Mouse (Mus musculus): ENCODE measurements at regions not wholly inside any gene's neighbourhood (a gene's known extent, or its start where the extent isn't known, plus 50 kb on each side); places are given as distances from the start of the nearest gene placed in this dataset.

DNA sequence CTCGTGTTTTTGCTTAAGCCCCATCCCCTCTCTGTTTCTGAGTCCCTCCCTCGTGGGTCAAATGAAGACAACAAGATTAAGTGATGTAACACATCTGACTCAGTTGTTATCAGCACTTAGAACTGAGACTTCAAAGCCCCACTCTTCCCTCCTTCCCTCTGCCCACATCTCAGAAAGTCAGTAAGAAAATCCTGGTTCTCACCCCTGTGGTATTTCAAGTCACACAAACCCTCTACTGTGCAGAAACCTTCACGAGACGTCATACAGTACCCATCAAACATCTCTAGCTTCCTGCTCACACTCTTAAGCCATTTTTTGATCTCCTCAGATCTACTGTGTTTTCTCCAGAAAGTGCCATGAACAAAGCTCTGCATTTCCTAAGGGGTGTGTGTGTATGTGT, 91.4 kb downstream of the Chst2 start:
- Histone ChIP-seq H3K4me1 (ENCODE audit: control insufficient read depth, insufficient read depth, low read length) (peaks cover 9% of the 10 kb centered on the region), H3K4me3 (ENCODE audit: insufficient read depth, low read length) (no peak overlapping the region), H3K27ac (ENCODE audit: insufficient read depth, low read length) (no peak overlapping the region)
- TF ChIP-seq POLR2A (IDR thresholded peaks at IDR 0.05; ENCODE audit: low read depth, low read length) (no peak), CTCF (IDR thresholded peaks at IDR 0.05; ENCODE audit: borderline replicate concordance, insufficient read depth, low read length) (no peak)

DNA sequence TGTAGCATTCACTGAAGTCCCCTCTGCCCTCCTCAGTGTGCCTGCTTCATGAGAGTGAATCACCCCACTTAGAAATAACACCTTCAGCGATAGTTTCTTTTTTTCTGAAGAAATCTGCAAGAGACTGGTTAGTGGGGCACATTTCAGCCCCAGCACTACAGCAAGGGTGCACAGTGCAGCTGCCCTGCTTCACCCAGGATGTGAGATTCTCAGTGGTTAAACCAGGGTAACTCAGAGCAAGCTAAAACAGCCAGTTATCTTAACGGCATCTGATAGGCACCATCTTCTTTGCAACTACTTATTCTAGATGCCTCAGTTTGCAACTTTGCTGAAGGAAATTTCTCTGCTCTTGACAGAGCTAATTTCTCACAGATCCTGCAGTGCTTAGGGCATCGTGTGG, 94.9 kb downstream of the Chst2 start:
- TF ChIP-seq CTCF (IDR thresholded peaks at IDR 0.05; ENCODE audit: borderline replicate concordance, insufficient read depth, low read length) = no peak
- no peak for TF ChIP-seq POLR2A (IDR thresholded peaks at IDR 0.05; ENCODE audit: low read depth, low read length)
- H3K4me3 ChIP-seq (ENCODE audit: insufficient read depth, low read length) = no peak overlapping the region
- no peak overlapping the region for H3K27ac ChIP-seq (ENCODE audit: insufficient read depth, low read length)
- peaks cover 1% of the 10 kb centered on the region; the same call in 1 of the 2 replicates for H3K4me1 ChIP-seq (ENCODE audit: control insufficient read depth, insufficient read depth, low read length)

DNA sequence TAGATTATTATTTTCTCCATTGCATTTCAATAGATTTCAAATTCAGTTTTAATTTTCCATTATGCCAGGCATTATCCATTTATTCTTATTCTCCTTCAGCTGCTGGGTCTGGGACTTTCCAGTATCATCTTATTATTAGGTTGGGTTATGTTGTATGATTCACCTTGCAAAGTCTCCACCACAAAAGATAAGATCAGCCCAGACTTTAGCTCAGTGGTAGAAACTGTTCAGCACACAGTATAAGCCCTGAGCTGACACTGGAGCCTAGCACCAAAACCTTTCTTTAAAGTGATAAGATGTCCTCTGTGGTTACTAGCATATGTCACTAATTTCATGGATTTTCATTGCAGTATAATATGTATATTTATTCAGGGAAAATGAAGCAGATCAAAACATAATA, 117.5 kb downstream of the Chst2 start:
- Histone ChIP-seq H3K4me3 (ENCODE audit: insufficient read depth, low read length) (no peak overlapping the region), H3K27ac (ENCODE audit: insufficient read depth, low read length) (no peak overlapping the region), H3K4me1 (ENCODE audit: control insufficient read depth, insufficient read depth, low read length) (no peaks in the 10 kb centered on the region)
- TF ChIP-seq POLR2A (IDR thresholded peaks at IDR 0.05; ENCODE audit: low read depth, low read length) (no peak), CTCF (IDR thresholded peaks at IDR 0.05; ENCODE audit: borderline replicate concordance, insufficient read depth, low read length) (no peak)

DNA sequence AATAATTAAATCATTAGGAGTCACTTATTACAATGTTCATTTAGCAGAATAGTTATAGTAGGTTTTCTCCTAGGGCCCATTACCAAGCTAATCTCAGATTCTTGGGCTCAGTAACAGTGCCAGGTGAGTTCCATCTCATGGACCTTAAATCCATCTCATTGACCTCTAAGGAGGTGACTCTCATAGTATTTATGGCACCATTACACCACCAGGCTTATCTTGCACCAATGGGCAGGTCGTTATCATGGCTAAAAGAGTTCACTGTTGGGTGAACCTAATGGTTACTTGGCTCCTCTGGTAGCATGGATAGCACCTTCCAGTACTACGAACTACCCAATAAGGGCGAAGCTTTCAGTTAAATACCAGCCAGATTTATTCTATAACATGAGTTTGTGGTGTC, 123.5 kb downstream of the Chst2 start:
- Histone ChIP-seq H3K4me1 (ENCODE audit: control insufficient read depth, insufficient read depth, low read length) (0 out of 2 replicates have a peak, but pooled peaks cover 4% of the 10 kb centered on the region), H3K27ac (ENCODE audit: insufficient read depth, low read length) (no peak overlapping the region), H3K4me3 (ENCODE audit: insufficient read depth, low read length) (no peak overlapping the region)
- TF ChIP-seq POLR2A (IDR thresholded peaks at IDR 0.05; ENCODE audit: low read depth, low read length) = no peak
- no peak for TF ChIP-seq CTCF (IDR thresholded peaks at IDR 0.05; ENCODE audit: borderline replicate concordance, insufficient read depth, low read length)

DNA sequence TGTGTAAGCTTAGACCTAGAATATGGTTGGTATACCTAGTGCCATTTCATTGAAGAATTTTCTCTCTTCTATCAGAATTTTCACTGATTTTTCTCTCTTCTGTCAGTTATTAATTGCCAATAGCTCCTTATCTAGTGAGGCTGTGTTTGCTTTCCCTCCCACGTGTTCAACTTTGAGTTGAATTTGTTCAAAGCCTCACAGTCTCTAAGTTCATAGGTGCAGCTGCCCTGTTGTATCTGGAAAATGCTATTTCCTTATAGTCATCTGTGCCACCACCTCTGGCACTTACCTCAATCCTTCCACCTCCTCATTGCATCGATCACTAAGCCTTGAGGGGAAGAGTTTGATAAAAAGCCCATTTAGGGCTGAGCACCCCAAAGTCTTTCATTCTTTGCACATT, 124.0 kb downstream of the Chst2 start:
- Histone ChIP-seq H3K27ac (ENCODE audit: insufficient read depth, low read length) (no peak overlapping the region), H3K4me1 (ENCODE audit: control insufficient read depth, insufficient read depth, low read length) (0 out of 2 replicates have a peak, but pooled peaks cover 4% of the 10 kb centered on the region), H3K4me3 (ENCODE audit: insufficient read depth, low read length) (no peak overlapping the region)
- TF ChIP-seq CTCF (IDR thresholded peaks at IDR 0.05; ENCODE audit: borderline replicate concordance, insufficient read depth, low read length) = no peak
- no peak for TF ChIP-seq POLR2A (IDR thresholded peaks at IDR 0.05; ENCODE audit: low read depth, low read length)

Data from embryonic fibroblast, embryonic 13.5 days (primary cell).